Mouse (Mus musculus) heart, embryonic 14.5 days (tissue): ENCODE measurements around the gene Pcnx. TPM values are rescaled to one million over a fixed set of nuclear protein-coding genes. Genes with fewer than 3 reads are reported as not detected.

Experiments
- ATAC-seq: fragments of 200-750 bp; cut with Nextera tagmentation; 2 replicates; pipeline ENCODE4 v1.8.0; 2017; ENCODE audit warnings: low read depth, moderate TSS enrichment; ENCODE audit not compliant: insufficient number of reproducible peaks, insufficient read depth, low FRiP score
- H3K27ac ChIP-seq, 2 experiments: fragments of 200-500 bp in 1 of 2; fragments of 300-500 bp in 1 of 2; sonication (generic) in 1 of 2; replicated peaks in 1 of 2; 2 replicates each; pipeline ENCODE4 v1.5.1; 2012 to 2014; ENCODE audit warnings: low read depth in 2 of 2, low read length in 2 of 2, control low read depth in 1 of 2, mild to moderate bottlenecking in 1 of 2, mixed read lengths in 1 of 2; ENCODE audit not compliant: control insufficient read depth in 1 of 2, insufficient read depth in 1 of 2
- H3K27me3 ChIP-seq: fragments of 300-500 bp; sonication (generic); 2 replicates; pipeline ENCODE4 v1.6.1; 2014; ENCODE audit warnings: mild to moderate bottlenecking, low read length, control low read depth; ENCODE audit not compliant: control insufficient read depth, insufficient read depth
- H3K36me3 ChIP-seq: fragments of 300-500 bp; sonication (generic); 2 replicates; pipeline ENCODE4 v1.6.1; 2014; ENCODE audit warnings: mild to moderate bottlenecking, control low read depth, low read length, mixed read lengths; ENCODE audit not compliant: control insufficient read depth, insufficient read depth
- H3K4me1 ChIP-seq, 2 experiments: fragments of 200-500 bp in 1 of 2; fragments of 300-500 bp in 1 of 2; sonication (generic) in 1 of 2; 2 replicates each; pipeline ENCODE4 v1.6.1; 2012 to 2014; ENCODE audit warnings: low read length in 2 of 2, control low read depth in 1 of 2, mixed read lengths in 1 of 2; ENCODE audit not compliant: control insufficient read depth in 2 of 2, insufficient read depth in 2 of 2
- H3K4me2 ChIP-seq: fragments of 300-500 bp; sonication (generic); 2 replicates; pipeline ENCODE4 v1.6.1; 2014; ENCODE audit warnings: mild to moderate bottlenecking, low read length
- H3K4me3 ChIP-seq, 2 experiments: fragments of 200-500 bp in 1 of 2; fragments of 300-500 bp in 1 of 2; sonication (generic) in 1 of 2; 2 replicates each; pipeline ENCODE4 v1.5.1; 2012 to 2014; ENCODE audit warnings: low read length in 2 of 2, mild to moderate bottlenecking in 2 of 2, control low read depth in 1 of 2, low read depth in 1 of 2, moderate library complexity in 1 of 2; ENCODE audit not compliant: control insufficient read depth in 1 of 2, insufficient read depth in 1 of 2
- H3K9ac ChIP-seq: fragments of 300-500 bp; sonication (generic); 2 replicates; pipeline ENCODE4 v1.6.1; 2014; ENCODE audit warnings: mild to moderate bottlenecking, low read length
- H3K9me3 ChIP-seq: fragments of 300-500 bp; sonication (generic); 2 replicates; pipeline ENCODE4 v1.6.1; 2016; ENCODE audit warnings: low read length, control low read depth; ENCODE audit not compliant: control insufficient read depth
- WGBS: fragments of 180-500 bp; shearing (Covaris S2); extraction: QIAGEN DNeasy Blood & Tissue Kit; methylation state at CpG from one replicate; pipeline ENCODE4 v1.1.7; 2014; 5-methylcytosine and 5-hydroxymethylcytosine counted together
- polyA plus RNA-seq: library from polyadenylated mRNA; unstranded; fragments of >200 nt; fragmentation: Nextera tagmentation; extraction: Ambion mirVana; gene quantifications from 2 replicates; pipeline ENCODE4 v1.2.1, GENCODE M21; 2014

Pcnx gene
- polyA plus RNA-seq, 1 experiment from 2014 or later = 15.4 TPM

DNA sequence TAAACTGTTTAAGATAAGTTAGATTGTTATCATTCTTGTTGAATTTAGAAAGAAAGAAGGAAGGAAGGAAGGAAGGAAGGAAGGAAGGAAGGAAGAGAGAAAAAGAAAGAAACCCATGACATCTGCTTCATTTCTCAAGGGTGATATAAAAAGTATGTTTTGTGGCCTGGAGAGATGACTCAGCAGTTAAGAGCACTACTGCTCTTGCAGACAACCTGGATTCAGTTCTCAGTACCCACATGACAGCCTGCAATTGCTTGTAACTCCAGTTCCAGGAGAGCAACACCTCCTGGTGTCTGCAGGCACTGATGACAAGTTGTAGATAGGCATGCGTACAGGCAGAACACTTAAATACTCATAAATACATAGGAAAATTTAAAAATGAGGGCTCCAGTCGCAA is 105.6 kb downstream of the Pcnx start:
- H3K4me2 ChIP-seq = no peak overlapping the region
- H3K4me3 ChIP-seq = no peak overlapping the region
- H3K27ac ChIP-seq = no peak overlapping the region
- ATAC-seq = no peak
- peaks cover 7 to 17% of the 10 kb centered on the region in 2 experiments for H3K4me1 ChIP-seq
- no peak overlapping the region for H3K9ac ChIP-seq
- 51% methylated on average over 2 of the region's 2 CpGs for WGBS
- no peaks in the 10 kb centered on the region for H3K9me3 ChIP-seq
- H3K27me3 ChIP-seq = no peaks in the 10 kb centered on the region
- H3K36me3 ChIP-seq = peaks cover 88% of the 10 kb centered on the region

DNA sequence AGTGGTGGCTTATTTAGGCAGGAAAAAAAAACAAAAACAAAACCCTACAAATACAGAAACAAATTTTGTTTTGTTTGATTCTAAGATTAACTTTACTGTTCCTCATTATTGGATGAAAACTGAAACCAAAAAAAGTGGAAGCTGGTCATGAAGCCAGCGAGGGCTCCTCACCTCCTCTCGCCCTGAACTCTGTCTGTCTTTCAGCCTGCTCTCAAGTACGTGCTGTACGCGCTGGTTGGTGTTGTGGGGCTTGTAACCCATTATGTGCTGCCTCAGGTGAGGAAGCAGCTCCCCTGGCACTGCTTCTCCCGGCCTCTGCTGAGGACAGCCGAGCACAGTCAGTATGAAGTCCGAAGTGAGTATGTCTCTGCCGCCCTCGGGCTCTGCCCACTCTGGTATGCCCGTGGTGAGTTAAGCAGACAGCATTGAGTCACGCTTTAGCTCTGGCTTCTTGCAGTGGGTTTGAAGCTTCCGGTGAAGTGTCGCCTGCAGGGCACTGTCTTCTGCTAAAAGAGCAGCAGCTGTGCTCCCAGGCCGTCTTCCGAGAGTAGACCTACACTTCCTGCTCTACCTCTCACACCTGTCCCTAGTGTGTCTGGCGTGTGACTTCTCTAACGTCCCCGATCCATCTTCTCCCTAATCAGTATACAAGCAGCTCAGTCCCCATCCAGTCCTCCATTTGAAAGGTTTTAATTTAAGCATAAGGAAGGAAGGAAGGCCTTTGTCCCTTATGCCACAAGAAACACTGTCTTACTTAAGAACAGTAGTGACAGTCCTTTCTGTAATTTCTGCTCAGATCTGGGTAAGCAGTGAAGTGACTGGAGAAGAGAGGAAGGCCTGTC is 111.4 kb downstream of the Pcnx start:
- no peaks in the 10 kb centered on the region for H3K27me3 ChIP-seq
- WGBS = 87% methylated on average over 19 of the region's 19 CpGs
- ATAC-seq = no peak
- no peaks in the 10 kb centered on the region for H3K9me3 ChIP-seq
- no peak overlapping the region for H3K4me3 ChIP-seq
- no peak overlapping the region for H3K4me2 ChIP-seq
- no peak overlapping the region for H3K27ac ChIP-seq
- peaks cover 96% of the 10 kb centered on the region for H3K36me3 ChIP-seq
- no peak overlapping the region for H3K9ac ChIP-seq
- peaks cover 7 to 18% of the 10 kb centered on the region in 2 experiments for H3K4me1 ChIP-seq

DNA sequence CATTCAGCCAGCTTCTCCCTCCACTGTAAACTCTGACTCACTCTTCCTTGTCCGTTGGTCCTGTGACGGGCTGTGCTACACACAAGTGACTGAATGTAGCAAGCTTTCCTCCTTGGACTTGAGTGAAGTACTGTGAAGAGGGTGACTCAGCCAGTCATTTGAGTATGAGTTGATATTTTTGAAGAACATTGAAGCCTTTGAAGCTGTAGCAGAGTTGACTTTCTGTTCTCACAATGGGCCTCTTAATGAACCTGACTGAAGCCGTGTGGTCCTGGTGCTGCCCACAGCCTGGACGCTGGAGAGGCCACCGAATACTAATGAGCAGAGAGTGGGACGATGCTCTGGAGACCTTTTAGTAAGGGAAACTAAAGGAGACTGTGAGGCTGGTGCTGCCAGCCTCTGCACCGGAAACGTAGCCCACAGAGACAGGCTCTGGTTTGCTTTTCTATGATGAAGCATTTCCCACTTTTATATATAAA is 112.1 kb downstream of the Pcnx start:
- H3K27ac ChIP-seq = no peak overlapping the region
- ATAC-seq = no peak

DNA sequence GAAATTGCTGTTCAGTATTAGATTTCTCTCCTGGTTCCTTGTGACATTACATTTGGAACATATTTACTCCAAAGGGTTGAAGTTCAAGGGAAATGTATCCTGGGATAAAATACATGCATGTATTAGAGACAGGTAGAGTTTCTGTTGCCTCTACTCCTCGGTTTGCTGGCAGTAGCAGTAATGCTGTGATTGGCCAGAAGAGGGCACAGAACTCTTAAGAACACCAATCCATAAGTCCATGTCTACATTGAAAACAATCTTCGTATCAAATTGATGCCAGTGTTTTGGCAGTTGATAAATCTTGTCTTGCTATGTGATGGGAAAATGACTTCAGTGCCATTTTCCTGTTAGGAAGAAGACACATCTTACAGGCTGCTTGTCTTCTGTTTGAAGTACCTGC is 115.0 kb downstream of the Pcnx start:
- Histone ChIP-seq H3K9ac (no peak overlapping the region), H3K4me1 (peaks cover 2 to 5% of the 10 kb centered on the region in 2 experiments; a peak in 2 of 4 replicates), H3K4me2 (no peak overlapping the region), H3K36me3 (peaks cover 94% of the 10 kb centered on the region), H3K27ac (no peak overlapping the region), H3K9me3 (no peaks in the 10 kb centered on the region), H3K4me3 (no peak overlapping the region), H3K27me3 (no peaks in the 10 kb centered on the region)
- no peak for ATAC-seq
- 61% methylated on average over 2 of the region's 2 CpGs for WGBS

More for the DNA sequence above, 112.1 kb downstream of the Pcnx start:
- Histone ChIP-seq H3K4me1 (peaks cover 7 to 18% of the 10 kb centered on the region in 2 experiments), H3K27me3 (no peaks in the 10 kb centered on the region), H3K36me3 (peaks cover 97% of the 10 kb centered on the region), H3K4me3 (no peak overlapping the region), H3K9ac (no peak overlapping the region), H3K4me2 (no peak overlapping the region), H3K9me3 (no peaks in the 10 kb centered on the region)
- 75% methylated on average over 8 of the region's 8 CpGs for WGBS

DNA sequence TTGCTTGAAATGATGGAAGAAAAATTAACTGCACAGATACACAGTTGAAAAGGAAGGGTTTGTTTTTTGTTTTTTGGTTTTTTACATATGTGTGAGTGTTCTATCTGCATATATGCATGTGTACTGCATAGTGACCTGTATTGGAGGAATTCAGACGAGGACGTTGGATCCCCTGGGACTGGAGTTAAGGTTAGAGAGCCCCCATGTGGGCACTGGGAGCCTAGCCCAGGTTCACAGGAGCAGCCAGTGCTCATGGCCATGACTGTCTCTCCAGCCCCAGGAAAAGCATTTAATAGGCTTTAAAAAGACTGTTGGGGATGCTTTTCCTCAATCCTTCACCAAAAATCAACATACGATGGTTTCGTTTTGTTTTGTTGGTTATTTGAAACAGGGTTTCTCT is 117.5 kb downstream of the Pcnx start:
- Histone ChIP-seq H3K9ac (no peak overlapping the region), H3K27me3 (no peaks in the 10 kb centered on the region), H3K9me3 (no peaks in the 10 kb centered on the region), H3K4me1 (no peaks in the 10 kb centered on the region), H3K4me2 (no peak overlapping the region), H3K27ac (no peak overlapping the region), H3K36me3 (peaks cover 95% of the 10 kb centered on the region), H3K4me3 (no peak overlapping the region)
- ATAC-seq = no peak
- 71% methylated on average over 4 of the region's 4 CpGs for WGBS

DNA sequence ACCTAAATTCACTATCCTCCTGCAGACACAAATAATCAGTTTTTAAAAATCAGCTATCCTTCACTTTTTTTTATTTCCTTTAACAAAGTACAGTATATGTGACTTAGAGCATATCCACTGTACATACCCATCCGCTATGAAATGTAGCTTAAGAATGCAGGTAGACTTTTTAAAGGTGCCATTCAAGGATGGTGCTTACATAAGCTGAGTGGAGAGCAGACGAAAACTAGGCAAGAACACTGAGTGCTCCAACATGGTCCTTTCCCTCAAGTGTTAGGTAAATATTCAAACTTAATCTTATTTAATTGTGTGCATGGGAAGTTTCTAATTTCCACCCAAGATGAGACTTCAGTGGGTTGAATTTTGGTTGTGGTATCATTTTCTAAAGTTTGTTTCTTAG is 119.5 kb downstream of the Pcnx start:
- no peaks in the 10 kb centered on the region for H3K27me3 ChIP-seq
- peaks cover 95% of the 10 kb centered on the region for H3K36me3 ChIP-seq
- no peak overlapping the region for H3K4me2 ChIP-seq
- no peaks in the 10 kb centered on the region for H3K4me1 ChIP-seq
- no peak overlapping the region for H3K4me3 ChIP-seq
- no peaks in the 10 kb centered on the region for H3K9me3 ChIP-seq
- no peak overlapping the region for H3K27ac ChIP-seq
- WGBS = 92% methylated on average over 2 of the region's 2 CpGs
- no peak overlapping the region for H3K9ac ChIP-seq
- ATAC-seq = no peak

DNA sequence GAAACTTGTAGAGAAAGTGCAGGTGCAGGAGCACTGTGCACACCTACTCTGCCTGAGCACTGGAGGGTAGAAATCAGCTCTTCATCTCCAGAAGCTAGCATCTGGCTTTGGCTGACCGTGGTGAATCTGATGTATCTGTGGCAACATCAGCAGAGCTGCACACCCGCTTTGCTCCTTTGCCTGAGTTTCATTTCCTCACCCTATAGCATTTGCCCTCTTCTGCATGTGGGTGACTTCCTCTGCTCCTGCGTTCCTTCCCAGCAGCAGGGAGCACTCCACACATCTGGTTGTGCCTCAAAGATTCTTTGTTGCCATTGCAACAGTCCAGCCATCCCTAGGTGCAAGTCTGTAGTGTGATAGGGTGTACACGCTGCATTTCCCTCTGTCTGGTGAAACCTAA is 132.3 kb downstream of the Pcnx start:
- Histone ChIP-seq H3K4me2 (no peak overlapping the region), H3K9me3 (no peaks in the 10 kb centered on the region), H3K27me3 (no peaks in the 10 kb centered on the region), H3K4me1 (no peaks in the 10 kb centered on the region; a peak in 1 of 4 replicates), H3K9ac (no peak overlapping the region), H3K27ac (no peak overlapping the region), H3K4me3 (no peak overlapping the region), H3K36me3 (peaks cover 97% of the 10 kb centered on the region)
- ATAC-seq = no peak
- WGBS = 92% methylated on average over 4 of the region's 4 CpGs
